Mouse (Mus musculus): Measurements from ENCODE around the gene Palm3. TPM values are rescaled to one million over a fixed set of nuclear protein-coding genes. Genes with fewer than 3 reads are reported as not detected.
"Not testable (repeated sequence)": the region's sequence is repeated elsewhere in the genome, so short reads cannot be mapped to it uniquely, and the experiment has no call there.

Gene Palm3
- polyA plus RNA-seq, 1 experiment from 2014 or later = 0.33 TPM

DNA sequence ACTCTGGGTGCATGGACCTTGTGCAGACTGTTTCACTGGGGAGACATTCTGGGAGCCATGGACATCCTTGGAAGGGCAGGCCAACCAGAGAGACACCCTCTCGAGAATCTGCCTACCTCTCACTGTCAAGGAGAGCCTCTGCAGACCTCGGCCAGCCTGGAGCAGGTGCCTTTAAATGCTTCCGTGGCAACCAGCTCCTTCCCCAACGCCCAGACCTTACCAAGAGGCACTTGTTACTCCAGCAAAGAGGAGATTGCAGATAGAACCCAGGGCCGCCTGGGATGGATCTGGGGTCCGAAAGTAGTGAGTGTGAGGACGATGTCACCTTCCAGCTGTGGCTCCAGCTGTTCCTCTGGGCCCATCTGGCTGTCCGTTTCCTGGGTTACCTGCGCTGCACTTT lies 43.1 kb upstream of the Palm3 start:
- H3K9ac ChIP-seq (ENCODE audit: low read length) = no peak overlapping the region

GRCm38 (mm10) chr8:83980250-83980649 lies 41.0 kb upstream of the Palm3 start:
- H3K9ac ChIP-seq (ENCODE audit: low read length) = no peak overlapping the region
- H3K9me3 ChIP-seq (replicated peaks; ENCODE audit: control insufficient read depth, low read length) = no peaks in the 10 kb centered on the region
- ATAC-seq (no peak), DNase-seq (ENCODE audit: low spot score) (no peak)
- H3K27me3 ChIP-seq (replicated peaks; ENCODE audit: control insufficient read depth, insufficient read depth, low read length) = no peaks in the 10 kb centered on the region
- 86% methylated on average over 1 of the region's 1 CpGs for WGBS
- H3K4me1 ChIP-seq (ENCODE audit: control insufficient read depth, insufficient read depth, low read length) = peaks cover 7% of the 10 kb centered on the region; the same call in 1 of the 2 replicates
- H3K27ac ChIP-seq (ENCODE audit: low read depth, low read length) = no peak overlapping the region
- no peak overlapping the region for H3K4me3 ChIP-seq (ENCODE audit: low read depth, low read length)
- no peak overlapping the region for H3K4me2 ChIP-seq (ENCODE audit: low read length)
- peaks cover 49% of the 10 kb centered on the region for H3K36me3 ChIP-seq (ENCODE audit: control insufficient read depth, insufficient read depth, low read length)

More for the DNA sequence above, 43.1 kb upstream of the Palm3 start:
- DNase-seq (ENCODE audit: low spot score) = no peak
- Histone ChIP-seq H3K9me3 (replicated peaks; ENCODE audit: control insufficient read depth, low read length) (no peaks in the 10 kb centered on the region), H3K27ac (ENCODE audit: low read depth, low read length) (no peak overlapping the region), H3K4me1 (ENCODE audit: control insufficient read depth, insufficient read depth, low read length) (peaks cover 17% of the 10 kb centered on the region), H3K36me3 (ENCODE audit: control insufficient read depth, insufficient read depth, low read length) (peaks cover 33% of the 10 kb centered on the region), H3K4me2 (ENCODE audit: low read length) (no peak overlapping the region), H3K4me3 (ENCODE audit: low read depth, low read length) (no peak overlapping the region), H3K27me3 (replicated peaks; ENCODE audit: control insufficient read depth, insufficient read depth, low read length) (no peaks in the 10 kb centered on the region)
- 70% methylated on average over 9 of the region's 9 CpGs for WGBS
- ATAC-seq = no peak

- no peaks in the 10 kb centered on the region for H3K9me3 ChIP-seq (replicated peaks; ENCODE audit: control insufficient read depth, low read length)
- H3K4me3 ChIP-seq (ENCODE audit: low read depth, low read length) = no peak overlapping the region
- ATAC-seq (no peak), DNase-seq (ENCODE audit: low spot score) (no peak)
- H3K4me2 ChIP-seq (ENCODE audit: low read length) = no peak overlapping the region
- no peaks in the 10 kb centered on the region for H3K27me3 ChIP-seq (replicated peaks; ENCODE audit: control insufficient read depth, insufficient read depth, low read length)
- peaks cover 54% of the 10 kb centered on the region for H3K36me3 ChIP-seq (ENCODE audit: control insufficient read depth, insufficient read depth, low read length)
- H3K27ac ChIP-seq (ENCODE audit: low read depth, low read length) = no peak overlapping the region
- H3K9ac ChIP-seq (ENCODE audit: low read length) = no peak overlapping the region
- 80% methylated on average over 8 of the region's 8 CpGs for WGBS
- H3K4me1 ChIP-seq (ENCODE audit: control insufficient read depth, insufficient read depth, low read length) = peaks cover 7% of the 10 kb centered on the region; the same call in 1 of the 2 replicates
These were observed 40.4 kb upstream of the Palm3 start for GRCm38 (mm10) chr8:83980845-83981244.

- no peak for DNase-seq (ENCODE audit: low spot score)
- no peak overlapping the region for H3K4me2 ChIP-seq (ENCODE audit: low read length)
- WGBS = 92% methylated on average over 7 of the region's 7 CpGs
- H3K36me3 ChIP-seq (ENCODE audit: control insufficient read depth, insufficient read depth, low read length) = peaks cover 61% of the 10 kb centered on the region
- H3K4me1 ChIP-seq (ENCODE audit: control insufficient read depth, insufficient read depth, low read length) = peaks cover 7% of the 10 kb centered on the region; the same call in 1 of the 2 replicates
- H3K27me3 ChIP-seq (replicated peaks; ENCODE audit: control insufficient read depth, insufficient read depth, low read length) = no peaks in the 10 kb centered on the region
- no peak for ATAC-seq
- no peak overlapping the region for H3K9ac ChIP-seq (ENCODE audit: low read length)
- no peak overlapping the region for H3K27ac ChIP-seq (ENCODE audit: low read depth, low read length)
- no peaks in the 10 kb centered on the region for H3K9me3 ChIP-seq (replicated peaks; ENCODE audit: control insufficient read depth, low read length)
- H3K4me3 ChIP-seq (ENCODE audit: low read depth, low read length) = no peak overlapping the region
These were observed 39.7 kb upstream of the Palm3 start for GRCm38 (mm10) chr8:83981533-83981932.

DNA sequence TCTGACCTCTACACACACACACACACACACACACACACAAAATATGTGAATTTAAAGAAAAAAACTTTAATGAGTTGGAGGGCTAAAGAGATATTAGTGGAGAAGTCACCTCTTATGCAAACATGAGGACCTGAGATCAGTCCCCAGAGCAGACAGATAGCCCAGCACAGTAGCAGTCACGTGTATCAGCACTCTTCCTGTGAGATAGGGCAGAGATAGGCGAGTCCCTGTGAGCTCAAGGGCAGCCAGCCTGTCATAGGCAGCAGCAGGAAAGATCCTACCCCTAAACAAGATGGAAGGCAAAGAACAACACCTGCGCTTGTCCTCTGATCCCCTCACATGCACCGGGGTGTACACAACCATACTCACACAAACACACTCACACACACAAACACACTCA lies 38.8 kb upstream of the Palm3 start:
- no peak for ATAC-seq
- Histone ChIP-seq H3K36me3 (ENCODE audit: control insufficient read depth, insufficient read depth, low read length) (peaks cover 70% of the 10 kb centered on the region), H3K9me3 (replicated peaks; ENCODE audit: control insufficient read depth, low read length) (no peaks in the 10 kb centered on the region), H3K4me3 (ENCODE audit: low read depth, low read length) (no peak overlapping the region), H3K4me2 (ENCODE audit: low read length) (no peak overlapping the region), H3K4me1 (ENCODE audit: control insufficient read depth, insufficient read depth, low read length) (peaks cover 2% of the 10 kb centered on the region; the same call in 1 of the 2 replicates), H3K27ac (ENCODE audit: low read depth, low read length) (no peak overlapping the region), H3K9ac (ENCODE audit: low read length) (no peak overlapping the region), H3K27me3 (replicated peaks; ENCODE audit: control insufficient read depth, insufficient read depth, low read length) (no peaks in the 10 kb centered on the region)
- WGBS = 89% methylated on average over 4 of the region's 4 CpGs
- no peak for DNase-seq (ENCODE audit: low spot score)

- H3K9ac ChIP-seq (ENCODE audit: low read length); H3K4me2 ChIP-seq (ENCODE audit: low read length); H3K4me1 ChIP-seq (ENCODE audit: control insufficient read depth, insufficient read depth, low read length); H3K27me3 ChIP-seq (replicated peaks; ENCODE audit: control insufficient read depth, insufficient read depth, low read length); H3K27ac ChIP-seq (ENCODE audit: low read depth, low read length); ATAC-seq; H3K4me3 ChIP-seq (ENCODE audit: low read depth, low read length); H3K9me3 ChIP-seq (replicated peaks; ENCODE audit: control insufficient read depth, low read length); DNase-seq (ENCODE audit: low spot score): not testable (repeated sequence)
- WGBS = 99% methylated on average over 2 of the region's 2 CpGs
- H3K36me3 ChIP-seq (ENCODE audit: control insufficient read depth, insufficient read depth, low read length) = peaks cover 77% of the 10 kb centered on the region
These were observed 38.0 kb upstream of the Palm3 start for GRCm38 (mm10) chr8:83983222-83983621.

GRCm38 (mm10) chr8:83989243-83989642 lies 32.0 kb upstream of the Palm3 start:
- H3K9me3 ChIP-seq (replicated peaks; ENCODE audit: control insufficient read depth, low read length) = no peaks in the 10 kb centered on the region
- no peaks in the 10 kb centered on the region for H3K27me3 ChIP-seq (replicated peaks; ENCODE audit: control insufficient read depth, insufficient read depth, low read length)
- no peak for DNase-seq (ENCODE audit: low spot score)
- WGBS = 88% methylated on average over 7 of the region's 7 CpGs
- H3K4me1 ChIP-seq (ENCODE audit: control insufficient read depth, insufficient read depth, low read length) = no peaks in the 10 kb centered on the region
- peaks cover 91% of the 10 kb centered on the region for H3K36me3 ChIP-seq (ENCODE audit: control insufficient read depth, insufficient read depth, low read length)
- no peak overlapping the region for H3K9ac ChIP-seq (ENCODE audit: low read length)
- no peak overlapping the region for H3K4me2 ChIP-seq (ENCODE audit: low read length)
- no peak for ATAC-seq
- H3K27ac ChIP-seq (ENCODE audit: low read depth, low read length) = no peak overlapping the region
- no peak overlapping the region for H3K4me3 ChIP-seq (ENCODE audit: low read depth, low read length)

GRCm38 (mm10) chr8:83990170-83990569 lies 31.1 kb upstream of the Palm3 start:
- ATAC-seq = no peak

GRCm38 (mm10) chr8:83992488-83992887 lies 28.8 kb upstream of the Palm3 start:
- H3K27me3 ChIP-seq (replicated peaks; ENCODE audit: control insufficient read depth, insufficient read depth, low read length) = no peaks in the 10 kb centered on the region
- ATAC-seq (no peak), DNase-seq (ENCODE audit: low spot score) (no peak)
- H3K4me2 ChIP-seq (ENCODE audit: low read length) = no peak overlapping the region
- peaks cover 61% of the 10 kb centered on the region for H3K36me3 ChIP-seq (ENCODE audit: control insufficient read depth, insufficient read depth, low read length)
- H3K9ac ChIP-seq (ENCODE audit: low read length) = no peak overlapping the region
- no peak overlapping the region for H3K4me3 ChIP-seq (ENCODE audit: low read depth, low read length)
- no peak overlapping the region for H3K27ac ChIP-seq (ENCODE audit: low read depth, low read length)
- WGBS = 95% methylated on average over 2 of the region's 2 CpGs
- H3K4me1 ChIP-seq (ENCODE audit: control insufficient read depth, insufficient read depth, low read length) = no peaks in the 10 kb centered on the region; the same call in 1 of the 2 replicates
- H3K9me3 ChIP-seq (replicated peaks; ENCODE audit: control insufficient read depth, low read length) = no peaks in the 10 kb centered on the region

More at GRCm38 (mm10) chr8:83990170-83990569, 31.1 kb upstream of the Palm3 start:
- H3K9me3 ChIP-seq (replicated peaks; ENCODE audit: control insufficient read depth, low read length) = no peaks in the 10 kb centered on the region
- peaks cover 83% of the 10 kb centered on the region for H3K36me3 ChIP-seq (ENCODE audit: control insufficient read depth, insufficient read depth, low read length)
- H3K4me1 ChIP-seq (ENCODE audit: control insufficient read depth, insufficient read depth, low read length) = no peaks in the 10 kb centered on the region
- H3K27ac ChIP-seq (ENCODE audit: low read depth, low read length) = no peak overlapping the region
- H3K9ac ChIP-seq (ENCODE audit: low read length) = no peak overlapping the region
- H3K27me3 ChIP-seq (replicated peaks; ENCODE audit: control insufficient read depth, insufficient read depth, low read length) = no peaks in the 10 kb centered on the region
- H3K4me3 ChIP-seq (ENCODE audit: low read depth, low read length) = no peak overlapping the region
- 92% methylated on average over 14 of the region's 14 CpGs for WGBS
- H3K4me2 ChIP-seq (ENCODE audit: low read length) = no peak overlapping the region
- no peak for DNase-seq (ENCODE audit: low spot score)

All from forebrain, embryonic 14.5 days (tissue).